Mouse (Mus musculus): Measurements from ENCODE around the gene Cnnm2.
A peak's percentile ranks its signal among the peaks of the same experiment; 100 is the strongest.

GRCm38 (mm10) chr19:46869526-46869925 is 108.1 kb downstream of the Cnnm2 start:
- TF ChIP-seq CTCF (IDR thresholded peaks at IDR 0.05; ENCODE audit: insufficient read depth, low read depth, low read length) = peak; percentile 52; the same call in 1 of the 2 replicates
- TF ChIP-seq POLR2A (IDR thresholded peaks at IDR 0.05; ENCODE audit: insufficient read depth, low read depth, low read length) = no peak

Measured in olfactory bulb, adult 2 months (tissue).